Mouse (Mus musculus) skeletal muscle tissue, adult 2 months (tissue): ENCODE measurements around the gene Ralgps1.

ENCODE experiments used
- DNase-seq: peaks from one replicate; pipeline ENCODE4 v3.0.0-alpha.2; 2012; ENCODE audit warnings: low read depth, low spot score

Ralgps1 gene

GRCm38 (mm10) chr2:33370777-33371647 lies at the start of gene Ralgps1:
TSS of gene Ralgps1 (minus strand) at chr2:33371486.
- peak; percentile 93 for DNase-seq

- DNase-seq, result no peak
Observed at GRCm38 (mm10) chr2:33417454-33417853, 46.2 kb upstream of the Ralgps1 start.

GRCm38 (mm10) chr2:33414019-33414418 lies 42.7 kb upstream of the Ralgps1 start:
- no peak for DNase-seq

- no peak for DNase-seq
Observed at GRCm38 (mm10) chr2:33412111-33412510, 40.8 kb upstream of the Ralgps1 start.

DNA sequence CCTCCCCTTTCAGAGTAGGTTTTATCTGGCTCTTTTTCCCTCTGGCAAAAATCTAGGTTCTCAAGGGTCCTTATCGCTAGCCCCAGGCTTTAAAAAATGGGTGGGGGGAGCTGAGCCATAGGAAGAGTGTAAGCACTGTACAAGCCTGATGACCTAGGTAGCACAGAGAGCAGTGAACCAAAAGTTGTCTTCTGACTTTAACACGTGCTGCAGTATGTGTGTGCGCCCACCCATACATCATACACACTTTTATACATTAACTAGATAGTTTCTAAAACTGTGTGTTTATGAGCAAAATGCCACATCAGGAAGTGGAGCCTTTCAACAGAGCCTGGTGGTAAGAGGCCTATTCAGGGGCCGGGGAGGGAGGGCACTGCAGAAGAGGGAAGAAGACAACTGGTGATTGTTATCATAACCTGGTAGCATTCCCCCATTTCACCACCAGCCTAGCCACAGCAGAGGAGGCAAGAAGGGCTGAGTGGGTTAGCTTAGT lies 32.3 kb upstream of the Ralgps1 start:
- no peak for DNase-seq

- no peak for DNase-seq
Observed at GRCm38 (mm10) chr2:33402638-33403037, 31.4 kb upstream of the Ralgps1 start.

DNA sequence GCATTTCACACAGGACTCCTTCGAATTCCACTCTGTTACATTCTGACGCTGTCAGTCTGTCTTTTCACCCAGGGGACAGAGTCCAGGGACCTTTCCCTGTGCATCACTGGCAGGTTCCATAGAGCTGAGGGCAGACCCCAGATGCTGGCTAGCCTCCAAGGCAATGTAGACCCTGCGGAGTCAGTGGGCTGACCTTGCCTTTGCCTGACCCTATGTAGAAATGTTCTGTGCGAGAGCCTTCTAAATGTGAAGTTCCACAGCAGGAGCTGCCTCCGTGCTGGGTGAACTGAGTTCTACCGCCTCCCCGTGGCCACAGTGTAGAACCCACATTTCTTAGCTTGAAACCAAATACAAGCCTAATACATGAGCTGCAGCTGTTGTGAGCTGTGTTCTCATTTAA lies 30.9 kb upstream of the Ralgps1 start:
- DNase-seq, result peak; percentile 40

- no peak for DNase-seq
Observed at GRCm38 (mm10) chr2:33401217-33401616, 29.9 kb upstream of the Ralgps1 start.

GRCm38 (mm10) chr2:33400541-33400940 lies 29.3 kb upstream of the Ralgps1 start:
- DNase-seq, result no peak

DNA sequence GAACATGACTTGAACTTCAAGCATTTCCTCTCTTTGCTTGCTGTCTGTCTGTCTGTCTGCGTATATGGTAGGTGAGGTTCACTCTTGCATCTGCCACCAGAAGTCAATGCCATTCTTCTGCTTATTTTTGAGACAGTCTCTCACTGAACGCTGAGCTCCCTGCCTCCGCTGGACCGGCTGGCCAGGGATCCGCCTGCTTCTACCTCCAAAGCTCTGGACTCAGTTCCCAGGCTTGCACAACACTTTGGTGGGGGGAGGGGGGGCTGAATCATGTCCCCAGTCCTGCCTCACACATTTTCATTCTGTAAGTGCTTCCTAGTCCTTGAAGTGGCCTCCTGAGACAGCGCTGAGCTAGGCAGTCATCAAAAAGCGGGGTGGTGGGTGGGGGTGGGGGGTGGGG lies 27.8 kb upstream of the Ralgps1 start:
- no peak for DNase-seq

GRCm38 (mm10) chr2:33397036-33397435 lies 25.8 kb upstream of the Ralgps1 start:
- DNase-seq, result no peak

DNA sequence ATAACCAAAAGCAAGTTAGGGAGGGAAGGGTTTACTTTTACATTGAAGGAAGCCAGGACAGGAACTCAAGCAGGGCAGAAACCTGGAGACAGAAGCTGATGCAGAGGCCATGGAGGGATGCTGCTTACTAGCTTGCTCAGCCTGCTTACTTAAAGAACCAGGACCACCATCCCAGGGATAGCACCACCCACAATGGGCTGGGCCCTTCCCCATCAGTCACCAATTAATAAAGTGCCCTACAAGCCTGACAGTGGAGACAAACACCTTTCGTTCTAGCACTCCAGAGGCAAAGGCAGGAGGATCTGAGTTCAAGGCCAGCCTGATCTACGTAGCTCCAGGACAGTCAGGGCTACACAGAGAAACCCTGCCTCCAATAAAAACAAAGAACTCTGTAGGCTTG lies 23.8 kb upstream of the Ralgps1 start:
- DNase-seq, result no peak

- no peak for DNase-seq
Observed at GRCm38 (mm10) chr2:33393951-33394635, 22.8 kb upstream of the Ralgps1 start.

- DNase-seq, result no peak
Observed at GRCm38 (mm10) chr2:33393021-33393420, 21.7 kb upstream of the Ralgps1 start.

- no peak for DNase-seq
Observed at GRCm38 (mm10) chr2:33371648-33372408, 542 bp upstream of the Ralgps1 start.

GRCm38 (mm10) chr2:33370276-33370776 lies 960 bp downstream of the Ralgps1 start:
- no peak for DNase-seq

DNA sequence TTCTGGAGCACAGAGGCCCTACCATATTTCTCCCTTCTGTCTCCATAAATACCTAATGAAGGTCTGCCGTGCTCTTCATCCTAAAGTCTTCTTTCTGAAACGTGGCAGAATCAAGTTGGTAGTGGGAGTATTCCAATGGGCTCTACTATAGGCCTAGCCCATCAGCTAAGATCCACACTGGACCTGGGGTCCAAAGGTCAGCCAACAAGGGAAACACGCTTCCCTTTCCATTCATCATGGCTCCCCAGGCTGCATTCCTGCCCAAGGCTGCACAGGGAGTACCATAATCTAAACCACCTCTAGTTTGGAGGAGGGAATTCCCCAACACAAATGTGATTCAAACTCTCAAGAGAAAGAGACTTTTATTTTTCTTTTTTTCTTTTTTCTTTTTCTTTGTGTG lies 1.8 kb downstream of the Ralgps1 start:
- DNase-seq, result no peak

- no peak for DNase-seq
Observed at GRCm38 (mm10) chr2:33368486-33368885, 2.8 kb downstream of the Ralgps1 start.

DNA sequence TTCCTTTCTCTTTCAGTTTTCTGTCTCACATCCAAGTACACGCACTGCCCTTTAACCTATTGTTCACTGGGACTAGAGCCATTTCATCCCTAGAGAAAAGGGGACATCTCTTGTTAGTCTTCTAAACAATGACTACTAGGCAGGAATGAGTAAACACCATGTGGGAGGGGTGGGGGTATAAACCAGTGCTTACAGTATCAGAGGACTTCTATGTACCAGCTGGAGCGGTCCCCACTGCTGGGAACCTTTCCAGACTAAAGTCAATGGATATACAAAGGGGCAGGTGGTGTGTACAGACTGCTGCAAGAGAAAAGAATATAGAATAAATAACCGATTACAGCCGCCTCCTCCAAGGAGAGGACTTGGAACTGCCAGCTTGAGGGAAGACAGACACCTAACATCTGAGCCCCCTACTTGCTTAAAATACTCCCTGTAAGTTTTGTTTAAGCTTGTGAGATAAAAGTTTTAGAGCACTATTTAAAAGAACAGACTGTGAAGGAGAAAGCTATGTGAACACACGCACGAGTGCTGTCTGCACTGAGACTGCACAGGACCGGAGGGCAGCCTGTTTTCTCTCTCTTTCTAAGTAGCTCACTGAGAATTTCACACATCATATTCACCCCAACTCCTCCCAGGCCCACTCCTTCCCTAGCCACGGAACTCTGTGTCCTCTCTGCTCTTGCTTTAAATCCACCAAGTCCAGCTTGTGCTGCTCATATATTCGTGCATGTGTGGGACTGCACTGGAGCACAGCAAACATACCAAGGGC lies 5.4 kb downstream of the Ralgps1 start:
- no peak for DNase-seq

GRCm38 (mm10) chr2:33364656-33365055 lies 6.6 kb downstream of the Ralgps1 start:
- no peak for DNase-seq

GRCm38 (mm10) chr2:33363890-33364289 lies 7.4 kb downstream of the Ralgps1 start:
- DNase-seq, result no peak
